Mouse (Mus musculus): ENCODE data around the gene Gm28035. TPM values are rescaled to one million over a fixed set of nuclear protein-coding genes. Genes with fewer than 3 reads are reported as not detected.

Gene Gm28035
- 1 to 10 TPM; 1.3 to 2.1 TPM for total RNA-seq (2021)
- long read RNA-seq, experiment 1, partial matches to known transcripts, result 3 of 8 reads
- long read RNA-seq, experiment 1, other reads (novel, unspliced or antisense), result 5 of 8 reads
- long read RNA-seq, experiment 2, partial matches to known transcripts, result 0 of 2 reads
- long read RNA-seq, experiment 2, other reads (novel, unspliced or antisense), result 2 of 2 reads

GRCm38 (mm10) chr2:30240267-30240666, at the start of gene Gm28035:
Gene Gm28035, plus strand, starts transcription at chr2:30240567.
- no peak for DNase-seq

DNA sequence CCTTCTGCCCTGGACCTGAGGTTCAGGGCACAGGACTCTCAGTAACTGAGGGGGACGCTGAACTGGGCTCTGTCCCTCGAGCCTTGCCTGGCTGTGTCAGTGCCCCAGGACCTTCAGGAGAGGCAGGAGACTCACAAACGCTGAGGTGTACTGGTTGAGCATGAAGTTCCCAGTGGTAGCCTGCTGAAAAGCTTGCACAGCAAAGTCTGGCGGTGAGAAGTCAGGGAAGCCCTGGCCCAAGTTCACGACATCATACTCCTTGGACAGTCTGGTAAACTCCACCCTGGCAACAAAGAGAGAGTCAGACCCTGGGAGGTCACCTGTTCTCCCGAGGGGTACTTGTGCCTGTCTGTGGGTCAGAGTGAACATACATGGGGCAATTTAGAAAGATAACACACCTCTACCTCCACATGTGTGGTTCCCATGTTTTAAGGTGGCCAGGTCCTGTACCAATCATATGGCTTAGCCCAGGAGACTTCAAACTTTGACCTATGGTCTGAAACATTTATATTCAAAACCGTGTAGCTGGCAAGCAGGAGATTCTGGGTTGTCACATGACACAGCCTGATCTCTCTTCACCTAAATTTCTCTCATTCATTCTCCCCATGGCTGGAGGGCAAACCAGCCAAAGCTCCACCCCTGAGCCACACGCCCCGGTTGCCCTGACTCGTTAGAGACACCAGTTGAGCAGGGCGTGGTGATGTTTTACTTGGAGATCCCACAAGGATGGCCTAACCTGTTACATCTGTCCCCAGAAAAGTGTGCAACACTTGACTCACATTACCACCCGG, 48.4 kb upstream of the Gm28035 start:
- DNase-seq, result no peak

- no peak for DNase-seq
Measured at GRCm38 (mm10) chr2:30194656-30195055, 45.7 kb upstream of the Gm28035 start.

DNA sequence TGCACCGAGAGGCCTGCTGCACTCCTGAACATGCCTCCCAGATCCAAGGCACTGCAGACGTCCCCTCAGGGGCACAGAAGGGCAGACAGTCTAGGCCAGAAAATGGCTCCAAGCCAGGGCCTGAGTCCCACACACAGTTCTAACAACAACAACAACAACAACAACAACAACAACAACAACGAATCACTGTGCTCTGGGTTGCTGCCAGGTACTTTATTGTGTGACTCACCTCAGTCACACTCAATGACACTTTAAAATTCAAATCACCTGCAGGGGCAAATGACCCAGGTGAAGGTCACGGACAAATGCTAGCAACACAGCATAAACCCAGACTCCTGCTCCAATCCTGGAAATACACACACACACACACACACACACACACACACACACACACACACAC, 42.3 kb upstream of the Gm28035 start:
- no peak for DNase-seq

GRCm38 (mm10) chr2:30199984-30200383, 40.4 kb upstream of the Gm28035 start:
- peak; percentile 35 to 54 for DNase-seq

- no peak for DNase-seq
Measured at GRCm38 (mm10) chr2:30200388-30200925, 39.9 kb upstream of the Gm28035 start.

DNA sequence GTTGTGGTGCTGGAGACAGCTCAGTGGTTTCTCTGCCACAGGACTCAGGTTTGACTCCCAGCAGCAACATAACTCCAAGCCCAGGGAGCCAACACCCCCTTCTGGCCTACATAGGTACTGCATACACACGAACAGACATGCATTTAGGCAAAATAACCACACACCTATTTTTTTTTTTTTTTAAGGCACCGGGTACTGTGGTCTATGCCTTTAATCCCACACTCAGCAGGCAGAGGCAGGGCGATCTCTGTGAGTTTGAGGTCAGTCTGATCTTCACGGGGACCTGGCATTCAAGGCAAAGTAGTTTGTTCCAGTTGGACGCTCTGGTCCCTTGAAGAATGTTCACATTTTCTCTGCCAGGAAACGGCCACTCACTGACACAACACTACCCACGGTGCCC, 36.9 kb upstream of the Gm28035 start:
- peak in 1 of 2 experiments; percentile 42 for DNase-seq

- DNase-seq, result peak; percentile 32 to 35
Measured at GRCm38 (mm10) chr2:30205255-30205628, 35.1 kb upstream of the Gm28035 start.

DNA sequence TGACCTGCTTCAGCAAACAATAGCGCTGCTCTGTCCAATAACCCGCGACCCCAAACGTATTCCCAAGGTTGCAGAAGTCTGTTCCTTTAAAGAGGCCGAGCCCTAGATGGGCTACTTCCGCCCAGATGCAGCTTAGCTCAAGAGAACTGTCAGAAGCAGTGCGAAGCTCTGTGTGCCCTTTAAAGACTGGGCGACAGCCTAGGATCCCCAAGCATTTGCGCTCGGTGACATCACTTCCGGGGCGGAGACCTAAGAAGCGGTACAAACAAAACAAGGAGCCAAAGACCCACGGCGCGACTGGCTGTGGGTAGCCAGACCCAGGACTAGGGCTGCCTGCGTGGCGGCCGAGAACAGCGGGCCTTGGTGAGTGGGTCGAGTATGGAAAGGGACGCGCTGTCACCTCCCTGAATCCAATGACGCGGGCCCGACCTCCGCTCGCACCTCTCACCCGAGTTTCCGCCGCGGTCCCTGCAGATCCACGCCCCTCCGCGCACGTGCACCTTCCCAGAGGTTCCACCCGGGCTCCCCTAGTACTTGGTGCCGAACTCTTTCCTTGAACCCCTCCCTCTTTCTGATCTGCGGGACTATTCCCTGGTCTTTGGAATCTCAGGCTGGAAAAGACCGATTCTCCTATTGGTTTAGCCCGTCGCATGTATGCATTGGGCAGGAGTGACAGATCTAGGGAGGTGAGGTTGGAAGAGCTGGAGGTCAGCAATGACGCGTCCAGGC, 34.6 kb upstream of the Gm28035 start, which contains the start of gene Kyat1:
TSS of gene Kyat1 (minus strand) at position 219 of the 729 bp plus-strand sequence.
- DNase-seq, result peak; percentile 95 to 96

DNA sequence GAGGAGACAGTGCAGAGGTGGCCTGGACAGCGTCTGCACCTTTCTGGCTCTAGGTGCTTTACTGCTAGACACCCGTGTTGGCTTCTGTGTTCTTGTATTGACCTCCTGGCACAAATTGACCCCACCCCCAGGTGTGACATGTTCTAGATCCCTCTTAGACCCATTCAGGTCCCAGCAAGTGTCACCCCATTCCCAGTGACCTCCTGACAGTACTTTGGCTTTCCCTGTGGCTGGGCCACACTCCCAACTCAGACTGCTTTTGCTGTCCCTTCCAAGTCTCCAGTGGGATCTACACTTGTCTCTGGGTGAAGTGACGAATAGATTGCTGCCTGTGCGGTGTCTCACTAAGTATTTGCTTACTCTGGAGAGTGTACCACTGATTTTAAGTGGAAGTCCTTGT, 33.0 kb upstream of the Gm28035 start:
- DNase-seq, result no peak

GRCm38 (mm10) chr2:30207886-30208285, 32.5 kb upstream of the Gm28035 start:
- DNase-seq, result peak in 1 of 2 experiments; percentile 20

GRCm38 (mm10) chr2:30211408-30212168, 28.8 kb upstream of the Gm28035 start:
- no peak for DNase-seq

- no peak for DNase-seq
Measured at GRCm38 (mm10) chr2:30212169-30212545, 28.2 kb upstream of the Gm28035 start.

DNA sequence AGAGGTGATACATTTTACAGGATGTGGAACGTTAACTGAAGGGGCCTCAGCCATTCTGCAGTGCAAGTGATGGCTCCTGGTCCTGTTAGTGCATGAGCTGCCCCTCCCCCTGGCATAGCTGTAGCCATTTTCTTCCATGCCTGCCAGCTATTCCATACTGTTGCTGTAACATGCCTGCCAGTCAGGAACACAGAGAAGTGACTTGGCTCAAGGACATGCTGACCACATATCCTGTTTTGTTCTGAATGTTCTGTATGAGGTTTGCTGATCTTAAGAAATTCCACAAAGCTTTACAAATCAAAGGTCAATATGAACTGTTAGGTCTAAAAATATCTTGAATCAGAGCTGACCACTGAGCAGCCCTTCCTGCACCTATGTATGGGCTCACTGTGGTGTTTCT, 27.4 kb upstream of the Gm28035 start:
- peak; percentile 16 to 45 for DNase-seq

DNA sequence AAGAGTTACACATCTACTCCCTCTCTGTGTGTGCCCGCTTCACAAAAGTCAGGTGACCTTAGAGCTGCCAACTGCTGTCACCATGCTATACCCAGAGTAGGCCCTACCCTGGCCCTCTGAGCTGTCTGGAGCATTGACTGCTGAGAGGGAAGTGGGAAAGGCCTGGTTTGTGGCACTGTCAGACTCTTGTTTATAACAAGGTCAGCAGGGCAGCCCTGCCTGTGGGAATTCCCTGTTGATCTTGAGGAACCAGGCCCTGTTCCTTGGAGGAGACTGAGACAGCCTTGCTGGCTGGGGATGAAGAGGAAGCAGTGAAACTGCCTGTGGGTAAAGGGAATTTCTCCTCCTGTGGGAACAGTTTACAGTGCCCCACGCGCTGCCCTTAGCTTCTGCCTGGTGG, 25.6 kb upstream of the Gm28035 start:
- no peak for DNase-seq

DNA sequence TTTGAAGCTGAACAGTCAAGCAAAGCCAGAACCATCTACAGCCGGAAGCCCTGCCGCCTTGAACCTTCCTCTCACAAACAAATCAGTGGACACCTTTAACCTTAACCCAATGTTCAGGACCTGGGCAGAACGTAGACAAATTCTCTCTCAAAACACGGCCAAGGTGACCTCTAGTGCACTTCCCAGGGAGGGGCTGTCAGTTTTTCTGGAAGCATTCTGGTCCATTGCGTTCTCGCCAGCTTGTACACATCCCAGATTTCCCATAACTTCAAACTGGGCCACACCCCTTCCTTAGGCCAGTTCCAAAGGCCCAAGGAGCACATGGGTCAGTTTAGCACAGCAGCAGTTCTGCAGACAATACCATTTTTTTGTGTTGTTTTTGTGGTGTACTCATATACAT, 24.9 kb upstream of the Gm28035 start:
- no peak for DNase-seq

GRCm38 (mm10) chr2:30216293-30216692, 24.1 kb upstream of the Gm28035 start:
- DNase-seq, result no peak

DNA sequence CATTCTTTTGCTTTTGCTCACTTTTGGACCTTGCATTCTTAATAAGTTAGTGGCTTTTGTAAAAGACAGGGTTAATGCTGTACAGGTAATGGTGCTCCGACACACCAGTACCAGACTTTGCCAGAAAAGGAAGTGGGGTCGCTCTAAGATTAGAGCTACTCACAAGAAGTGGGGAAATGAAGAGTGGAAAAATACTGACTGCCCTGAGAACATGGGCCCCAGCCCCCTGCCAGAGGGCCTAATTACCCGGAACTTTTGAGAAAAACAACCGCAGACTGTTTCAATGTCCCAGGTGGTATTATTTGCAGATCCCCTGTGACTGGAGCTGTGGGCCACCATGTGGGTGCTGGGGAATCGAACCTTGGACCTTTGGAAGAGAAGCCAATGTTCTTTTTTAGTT, 4.8 kb upstream of the Gm28035 start:
- DNase-seq, result no peak

DNA sequence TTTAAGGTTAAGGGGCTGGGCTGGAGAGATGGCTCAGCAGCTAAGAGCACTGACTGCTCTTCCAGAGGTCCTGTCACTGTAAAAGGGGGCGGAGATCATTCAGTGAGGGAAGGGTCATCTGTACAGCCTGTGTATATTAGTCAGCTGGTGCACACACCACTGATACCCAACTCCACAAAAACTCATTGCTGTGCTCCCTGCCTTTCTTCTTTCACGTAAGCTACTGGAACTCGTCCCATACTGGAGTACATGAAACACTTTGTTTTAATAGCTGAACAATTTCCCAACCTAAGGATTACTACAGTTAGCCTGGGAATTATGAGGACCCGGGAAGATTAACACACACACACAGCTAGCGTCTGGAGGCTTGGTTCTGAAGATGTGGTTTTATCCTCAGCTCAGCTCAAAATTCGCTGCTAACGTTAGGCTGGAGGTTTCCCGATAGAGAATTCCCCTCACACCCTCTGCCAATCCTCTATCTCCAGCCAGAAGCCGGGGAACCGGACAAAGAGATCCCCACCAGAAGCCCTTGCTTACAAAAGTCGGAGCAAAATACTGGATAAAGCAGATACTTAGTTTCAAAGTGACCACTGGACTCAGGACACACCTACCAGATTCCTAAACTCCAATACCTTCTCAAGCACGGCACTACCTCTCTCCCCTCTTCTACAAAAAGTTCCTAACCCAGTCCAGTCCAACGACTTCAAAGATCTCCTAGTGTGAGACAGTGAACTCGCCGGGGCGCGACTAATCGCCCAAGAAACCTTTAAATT, 3.8 kb upstream of the Gm28035 start:
- DNase-seq, result peak in 1 of 2 experiments; percentile 18

DNA sequence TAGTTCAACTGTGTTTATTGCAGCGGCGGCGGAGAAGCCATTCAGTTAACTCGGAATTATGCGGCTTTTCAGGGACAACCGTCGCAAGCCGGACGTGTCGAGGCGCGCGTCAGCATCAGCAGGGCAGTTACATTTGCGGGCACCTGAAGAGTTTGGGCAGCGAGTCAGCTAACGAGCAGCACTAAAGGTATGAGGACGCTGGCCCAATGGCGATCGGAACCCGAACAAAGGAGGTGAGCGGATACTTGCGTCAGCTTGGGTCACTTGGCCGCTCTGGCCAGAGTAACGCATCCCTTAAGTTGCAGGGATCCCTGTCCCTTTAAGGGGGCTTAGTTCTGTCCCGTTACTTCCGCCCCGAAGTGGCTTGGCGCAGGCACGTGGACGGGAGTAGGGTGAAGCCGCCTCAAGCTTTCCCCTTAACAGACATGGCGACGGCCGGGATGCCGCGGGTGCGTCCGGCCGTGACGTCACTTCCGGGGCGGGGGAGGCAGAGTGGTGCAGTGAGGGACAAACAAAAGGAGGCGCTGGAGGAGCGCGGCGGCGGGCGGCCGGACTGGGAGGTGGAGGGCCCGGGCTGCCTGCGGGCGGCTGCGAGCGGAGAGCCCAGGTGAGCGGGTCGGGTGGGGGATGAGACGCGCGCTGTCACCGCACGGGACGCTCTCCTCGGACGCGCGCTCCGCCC, 3.0 kb upstream of the Gm28035 start, which contains the start of gene Lrrc8a:
TSS of gene Lrrc8a (plus strand) at position 517 of the 682 bp plus-strand sequence.
- DNase-seq, result peak; percentile 100

Data from adrenal gland, postnatal 36 days (tissue).